Mouse (Mus musculus) adrenal gland, adult (tissue): ENCODE data around the gene Smoc2.

ENCODE experiments used
- DNase-seq, 2 experiments: peaks; one replicate each; pipeline ENCODE4 v3.0.0; 2022 to 2023; ENCODE audit warnings: low spot score in 1 of 2; ENCODE audit not compliant: inconsistent age in 2 of 2

The Smoc2 gene

DNA sequence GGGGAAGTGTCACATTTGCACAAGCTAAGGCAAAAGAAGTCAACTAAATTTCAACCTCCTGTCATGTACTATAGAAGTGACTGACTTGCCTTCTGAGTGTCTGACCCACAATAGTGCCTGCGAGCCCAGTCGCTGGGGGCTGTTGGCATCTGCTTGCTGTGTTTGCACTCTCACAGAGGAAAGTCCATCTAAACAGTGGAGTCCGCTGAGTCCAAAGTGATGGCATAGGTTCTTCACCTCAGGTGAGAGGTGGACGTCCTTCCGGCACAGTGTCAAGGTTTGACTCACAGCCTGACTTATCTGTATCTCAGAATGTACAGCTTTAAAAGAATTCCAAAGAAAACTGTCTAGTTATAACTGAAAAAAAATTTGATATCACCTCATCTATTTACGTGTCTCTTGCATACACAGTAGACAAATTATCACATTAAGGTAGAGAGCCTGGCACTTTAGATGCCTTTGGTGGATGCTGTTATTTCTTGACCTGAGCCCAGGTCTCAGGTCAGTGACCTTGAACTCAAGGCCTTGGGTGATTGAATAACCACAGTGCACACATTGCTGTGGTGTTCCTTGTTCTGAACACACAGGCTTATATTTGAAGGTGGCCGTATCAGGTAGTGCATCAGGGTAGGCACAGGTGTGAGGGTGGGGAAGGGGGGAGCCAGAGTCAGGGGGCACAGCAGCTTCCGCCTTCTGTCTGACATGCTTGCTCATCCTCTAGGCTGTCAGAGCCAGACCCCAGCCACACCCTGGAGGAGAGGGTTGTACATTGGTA lies 119.5 kb downstream of the Smoc2 start:
- DNase-seq = no peak

DNA sequence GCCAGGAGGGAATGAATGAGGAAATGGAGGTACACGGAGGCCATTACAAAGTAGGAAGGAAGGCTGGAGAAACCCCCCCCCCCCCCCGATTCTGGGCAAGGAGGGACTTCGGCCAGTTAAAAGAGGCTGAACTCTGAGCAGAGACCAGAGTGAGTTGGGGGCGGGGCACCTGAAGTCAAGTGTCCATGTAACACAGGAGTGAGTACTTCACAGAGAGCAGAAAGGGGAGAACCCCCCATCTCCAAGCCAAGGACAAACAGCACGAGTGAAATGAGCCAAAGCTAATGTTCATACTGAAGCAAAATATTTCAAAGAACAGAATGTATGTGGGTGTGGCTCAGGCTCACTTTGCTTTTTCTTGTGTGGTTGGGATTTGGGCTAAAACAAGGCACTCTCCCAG lies 121.7 kb downstream of the Smoc2 start:
- no peak for DNase-seq

DNA sequence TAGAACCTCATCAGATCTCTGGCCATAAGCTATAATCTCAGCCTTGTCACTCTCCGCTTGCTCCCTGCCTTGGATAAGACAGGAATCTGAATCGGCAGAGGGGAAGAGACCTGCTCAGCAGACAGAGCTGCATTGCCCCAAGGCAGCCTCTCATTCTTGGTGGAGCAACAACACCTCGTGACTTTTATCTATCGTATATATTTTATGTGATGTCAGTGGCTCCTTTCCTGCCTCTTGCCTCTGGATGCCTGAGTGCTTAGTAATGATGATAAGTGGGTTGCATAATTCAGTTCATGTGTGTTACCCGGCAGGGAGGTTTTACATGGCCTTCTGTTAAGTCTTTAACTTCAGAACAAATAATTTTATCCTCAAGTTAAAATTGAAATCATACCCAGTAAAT lies 128.6 kb downstream of the Smoc2 start:
- DNase-seq = no peak

DNA sequence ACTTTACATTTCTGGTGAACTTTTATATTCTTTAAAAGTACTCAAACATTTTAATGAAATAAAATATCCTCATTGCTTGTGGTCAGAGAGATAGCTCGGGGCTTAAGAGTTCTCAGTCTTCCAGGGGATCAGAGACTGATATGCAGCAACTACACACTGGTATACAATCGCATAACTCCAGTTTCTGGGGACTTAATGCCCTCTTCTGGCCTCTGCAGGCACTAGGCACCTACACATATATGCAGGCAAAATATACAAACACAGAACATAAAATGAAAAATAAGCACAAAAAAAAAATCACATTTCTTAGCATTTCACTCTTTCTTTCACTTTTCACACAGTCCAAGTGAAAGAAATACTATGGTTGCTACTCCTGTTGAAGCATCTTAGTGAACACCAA lies 133.2 kb downstream of the Smoc2 start:
- no peak for DNase-seq

DNA sequence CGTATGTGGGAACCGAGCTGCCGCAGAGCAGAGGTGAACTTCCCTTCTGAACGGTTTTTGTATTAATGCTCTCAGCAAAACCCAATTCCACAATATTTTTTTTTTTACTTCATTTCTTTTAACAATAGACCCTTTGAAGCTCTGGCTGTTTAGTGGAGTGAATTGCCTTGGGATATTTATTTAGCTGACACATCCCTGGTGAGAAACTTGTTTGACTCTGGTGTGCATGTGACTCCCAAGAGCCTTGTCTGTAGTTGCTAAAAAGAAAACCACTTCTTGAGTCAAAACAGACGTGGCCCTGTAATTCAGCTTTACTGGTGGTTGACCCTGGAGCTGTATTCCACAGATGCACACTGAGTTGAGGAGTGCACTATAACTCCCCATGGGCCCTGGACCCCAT lies 135.2 kb downstream of the Smoc2 start:
- DNase-seq = no peak

DNA sequence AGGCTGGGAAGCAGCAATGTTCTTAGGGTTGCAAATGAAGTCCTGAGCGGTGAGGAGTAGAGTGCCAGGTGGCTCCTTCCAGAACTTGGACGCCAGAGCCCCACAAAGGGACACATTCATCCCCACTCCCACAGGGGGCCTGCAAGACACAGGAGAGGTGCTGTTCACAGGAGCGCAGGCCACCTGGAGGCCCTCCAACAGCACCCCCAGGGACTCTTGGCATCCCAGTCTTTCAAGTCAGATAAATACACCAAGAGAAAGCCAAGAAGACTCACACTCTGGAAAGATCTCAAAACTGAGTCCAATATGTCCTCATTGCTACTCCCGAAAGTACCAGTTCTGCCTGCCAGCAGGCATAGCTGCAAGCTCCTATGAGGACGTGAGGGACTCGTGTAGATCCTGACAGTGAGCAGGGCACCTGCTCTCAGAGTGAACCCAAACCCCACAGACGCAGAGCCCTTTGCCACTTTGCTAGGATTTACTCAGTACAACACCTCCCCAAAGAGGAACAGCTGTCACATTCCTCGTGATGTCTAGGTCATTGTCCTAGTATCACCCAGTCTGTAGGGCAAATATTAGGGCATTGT lies 141.2 kb downstream of the Smoc2 start:
- no peak for DNase-seq

DNA sequence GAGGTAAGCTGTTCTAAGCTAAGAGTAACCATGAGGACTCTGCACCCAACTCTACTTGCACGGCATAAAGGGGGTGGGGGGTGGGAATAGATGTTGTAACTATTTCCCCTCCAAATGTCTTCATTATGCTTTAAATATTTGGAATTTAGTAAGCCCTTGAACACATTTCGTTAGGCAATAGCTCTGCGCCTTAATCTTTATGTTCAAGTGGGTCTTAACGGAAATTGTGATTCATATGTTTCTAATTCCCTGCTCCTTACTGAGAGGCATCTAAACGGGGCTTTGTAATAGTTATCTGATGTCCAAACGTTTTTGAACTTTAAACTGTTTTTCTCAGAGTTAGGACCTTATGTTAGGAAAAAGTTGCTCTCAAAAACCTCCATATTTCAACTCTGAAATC lies 147.2 kb downstream of the Smoc2 start:
- no peak for DNase-seq

DNA sequence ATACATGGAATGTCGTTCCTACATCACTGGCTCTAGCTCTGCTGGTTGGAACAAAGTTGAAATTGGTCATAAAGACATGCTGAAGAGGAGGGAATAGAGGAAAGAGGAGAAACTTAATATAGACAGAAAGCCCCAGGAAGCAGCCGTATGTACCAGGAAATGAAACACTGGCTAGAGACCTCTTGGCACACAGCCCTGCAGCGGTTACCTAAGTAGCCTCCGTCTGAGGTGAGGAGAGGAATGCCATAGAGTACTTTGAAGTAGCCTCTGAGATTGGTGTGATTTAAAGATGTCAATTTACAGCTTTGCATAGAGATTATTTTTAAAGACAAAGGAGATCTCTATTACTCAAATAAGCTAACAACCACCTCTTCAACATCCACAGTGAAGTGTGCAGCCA lies 155.4 kb downstream of the Smoc2 start:
- DNase-seq = no peak

DNA sequence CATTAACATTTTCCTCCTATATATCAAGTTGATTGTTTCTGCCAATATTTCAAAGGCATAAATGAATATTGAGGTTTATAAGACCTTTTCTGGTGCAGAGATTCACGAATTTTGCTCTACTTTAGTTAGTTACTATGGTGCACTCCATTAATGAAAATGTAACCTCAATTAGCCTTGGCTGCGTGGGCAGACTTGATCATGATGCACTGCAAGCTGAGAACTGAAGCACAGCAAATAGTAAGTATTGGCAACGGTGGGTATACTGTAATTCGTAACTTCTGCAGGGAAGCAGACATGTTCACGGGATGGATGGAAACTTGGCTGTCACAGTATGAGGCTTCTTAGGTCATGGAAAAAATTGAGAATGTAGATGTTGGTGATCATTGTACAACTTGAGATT lies 166.3 kb downstream of the Smoc2 start:
- DNase-seq = no peak

DNA sequence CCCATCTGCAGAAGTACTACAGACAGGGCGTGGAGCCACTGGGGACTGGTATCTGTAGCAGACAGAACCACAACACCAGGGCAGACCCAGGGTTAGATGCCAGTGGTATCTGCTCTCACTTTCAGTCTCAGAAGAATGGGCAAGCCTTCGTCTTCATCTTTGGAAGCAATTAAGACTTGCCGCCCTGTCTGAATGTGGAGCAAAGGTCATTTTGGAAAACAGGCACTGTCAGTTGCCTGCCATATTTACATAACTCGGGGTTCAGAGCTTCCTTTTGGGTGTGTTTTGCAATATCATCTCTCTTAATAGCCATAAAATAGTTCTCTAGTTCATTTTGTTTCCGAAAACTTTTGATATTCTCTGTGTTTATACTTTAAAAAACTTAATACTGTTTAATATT lies 168.0 kb downstream of the Smoc2 start:
- DNase-seq = no peak
